Mouse (Mus musculus): Measurements from ENCODE around the gene Rev1.

DNA sequence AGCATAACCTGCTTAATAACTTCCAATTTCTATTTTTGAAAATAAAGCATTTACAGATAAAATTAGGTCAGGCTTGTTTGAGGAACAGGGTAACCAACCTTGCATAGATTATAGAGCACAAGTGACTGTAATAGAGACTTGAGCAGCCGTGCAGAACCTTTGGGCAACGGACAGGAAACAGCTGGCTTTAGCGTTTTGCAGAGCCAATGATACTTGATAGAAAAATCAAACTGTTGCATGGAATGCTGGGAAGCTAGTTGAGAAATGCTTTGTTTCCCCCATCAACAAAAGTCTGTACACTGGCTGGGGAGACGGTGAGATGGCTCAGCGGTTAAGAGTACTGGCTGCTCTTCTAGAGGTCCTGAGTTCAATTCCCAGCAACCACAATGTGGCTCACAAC, 20.5 kb upstream of the Rev1 start:
- TF ChIP-seq CTCF (IDR thresholded peaks at IDR 0.05; ENCODE audit: extremely low read depth, insufficient read length, insufficient replicate concordance, low read depth, low read length) (no peak), POLR2A (IDR thresholded peaks at IDR 0.05; ENCODE audit: low read depth, low read length) (no peak)
